Mouse (Mus musculus): ENCODE measurements around the gene Lins1. TPM values are rescaled to one million over a fixed set of nuclear protein-coding genes. Genes with fewer than 3 reads are reported as not detected.

Lins1 gene
- 6.2 TPM for polyA plus RNA-seq (2014; fragmentation: Illumina TruSeq; extraction: RNeasy Lipid Tissue Mini Kit (QIAGEN cat#74804); ENCODE audit: low replicate concordance)

GRCm38 (mm10) chr7:66689620-66690360 is at the start of gene Lins1:
Gene Lins1 (plus strand): TSS chr7:66689889.

GRCm38 (mm10) chr7:66689294-66689619 is 432 bp upstream of the Lins1 start, which contains the start of gene Asb7:
Gene Asb7 (minus strand): TSS chr7:66689596.

GRCm38 (mm10) chr7:66743377-66743781 is 53.7 kb downstream of the Lins1 start, which contains the start of gene Cers3:
Gene Cers3 (plus strand): TSS chr7:66743504.

Other genes with a start within 250 kb of the Lins1 start
- 18.3 TPM for gene Asb7, start 293 bp upstream of the Lins1 start, polyA plus RNA-seq (2014; fragmentation: Illumina TruSeq; extraction: RNeasy Lipid Tissue Mini Kit (QIAGEN cat#74804); ENCODE audit: low replicate concordance)
- gene Cers3, start 53.6 kb downstream of the Lins1 start, polyA plus RNA-seq (2014; fragmentation: Illumina TruSeq; extraction: RNeasy Lipid Tissue Mini Kit (QIAGEN cat#74804); ENCODE audit: low replicate concordance), result not detected
- 0.15 TPM for gene Adamts17, start 149.8 kb downstream of the Lins1 start, polyA plus RNA-seq (2014; fragmentation: Illumina TruSeq; extraction: RNeasy Lipid Tissue Mini Kit (QIAGEN cat#74804); ENCODE audit: low replicate concordance)

Measured in small intestine, adult 10 weeks (tissue).